Mouse (Mus musculus) CH12.LX (cell line): ENCODE measurements around the gene Gas2l1. TPM values are rescaled to one million over a fixed set of nuclear protein-coding genes. Genes with fewer than 3 reads are reported as not detected.

Source experiments
- DNase-seq: peaks from one replicate; pipeline ENCODE4 v3.0.0-alpha.2; 2013; ENCODE audit errors: extremely low read depth
- H3K27ac ChIP-seq: 2 replicates; pipeline ENCODE4 v1.5.1; 2012; ENCODE audit warnings: low read depth, mild to moderate bottlenecking, control low read depth, moderate library complexity; ENCODE audit not compliant: insufficient read depth
- H3K27me3 ChIP-seq: replicated peaks from 2 replicates; pipeline ENCODE3; 2012; ENCODE audit warnings: inconsistent platforms
- H3K36me3 ChIP-seq, 2 experiments: replicated peaks in 1 of 2; 2 replicates each; pipeline versions ENCODE3 to v1.6.1; 2012; ENCODE audit warnings: inconsistent platforms in 1 of 2, low read length in 1 of 2, mild to moderate bottlenecking in 1 of 2, mixed read lengths in 1 of 2, moderate library complexity in 1 of 2; ENCODE audit not compliant: control insufficient read depth in 1 of 2, insufficient read depth in 1 of 2
- H3K4me1 ChIP-seq, 2 experiments: 2 replicates each; pipeline ENCODE4 v1.6.1; 2012; ENCODE audit warnings: inconsistent platforms in 1 of 2, moderate library complexity in 1 of 2; ENCODE audit not compliant: insufficient read depth in 2 of 2, control insufficient read depth in 1 of 2
- H3K4me2 ChIP-seq: 2 replicates; pipeline ENCODE4 v1.6.1; 2012; ENCODE audit warnings: low read depth, mild to moderate bottlenecking, control low read depth; ENCODE audit not compliant: poor library complexity, insufficient read depth, severe bottlenecking
- H3K4me3 ChIP-seq, 3 experiments: fragments of 150-350 bp in 1 of 3; sonication (generic) in 1 of 3; replicated peaks in 1 of 3; 2 replicates each; pipeline versions ENCODE3 to v1.5.1; 2011 to 2012; ENCODE audit warnings: low read depth in 2 of 3, low read length in 2 of 3, mild to moderate bottlenecking in 2 of 3, moderate library complexity in 2 of 3, control low read depth in 1 of 3, improper control_type of control experiment in 1 of 3, inconsistent platforms in 1 of 3, mixed read lengths in 1 of 3; ENCODE audit not compliant: poor library complexity in 1 of 3
- H3K79me2 ChIP-seq: replicated peaks from 2 replicates; pipeline ENCODE4 v1.6.1; 2012; ENCODE audit warnings: mild to moderate bottlenecking, moderate library complexity; ENCODE audit not compliant: control insufficient read depth, poor library complexity, insufficient read depth, severe bottlenecking; ENCODE audit errors: extremely low read depth
- H3K9ac ChIP-seq: 2 replicates; pipeline ENCODE4 v1.6.1; 2012; ENCODE audit warnings: low read depth, mild to moderate bottlenecking, control low read depth, moderate library complexity; ENCODE audit not compliant: insufficient read depth
- H3K9me3 ChIP-seq: replicated peaks from 2 replicates; pipeline ENCODE3; 2012; ENCODE audit warnings: low read length, inconsistent platforms, mixed read lengths
- BHLHE40 ChIP-seq: IDR thresholded peaks from 2 replicates; pipeline ENCODE4 v1.6.1; 2011; ENCODE audit warnings: mild to moderate bottlenecking, low read depth, low read length, improper control_type of control experiment
- CHD1 ChIP-seq: IDR thresholded peaks from 2 replicates; pipeline ENCODE4 v1.6.1; 2012; ENCODE audit warnings: low read depth, low read length, improper control_type of control experiment, inconsistent platforms
- CHD2 ChIP-seq: IDR thresholded peaks from 2 replicates; pipeline ENCODE4 v1.6.1; 2011; ENCODE audit warnings: low read length, improper control_type of control experiment
- CTCF ChIP-seq, 2 experiments: IDR thresholded peaks in 1 of 2; conservative IDR thresholded peaks in 1 of 2; 2 replicates each; pipeline ENCODE4 v1.5.1; 2011 to 2012; ENCODE audit warnings: low read depth in 2 of 2, low read length in 2 of 2, improper control_type of control experiment in 1 of 2, inconsistent platforms in 1 of 2, mild to moderate bottlenecking in 1 of 2, moderate library complexity in 1 of 2
- E2F4 ChIP-seq: IDR thresholded peaks from 2 replicates; pipeline ENCODE4 v1.6.1; 2011; ENCODE audit warnings: low read depth, low read length, improper control_type of control experiment; ENCODE audit not compliant: insufficient replicate concordance
- ELF1 ChIP-seq: IDR thresholded peaks from 2 replicates; pipeline ENCODE4 v1.6.1; 2014; ENCODE audit warnings: low read depth, mild to moderate bottlenecking, inconsistent platforms, low read length, improper control_type of control experiment
- EP300 ChIP-seq: IDR thresholded peaks from 2 replicates; pipeline ENCODE4 v1.6.1; 2011; ENCODE audit warnings: low read length, improper control_type of control experiment
- ETS1 ChIP-seq: conservative IDR thresholded peaks from 2 replicates; pipeline ENCODE4 v1.6.1; 2012; ENCODE audit warnings: low read depth, mild to moderate bottlenecking, inconsistent platforms, low read length, improper control_type of control experiment, moderate library complexity
- GABPA ChIP-seq: IDR thresholded peaks from 2 replicates; pipeline ENCODE4 v1.6.1; 2012; ENCODE audit warnings: low read depth, low read length, improper control_type of control experiment, inconsistent platforms; ENCODE audit not compliant: insufficient replicate concordance
- HCFC1 ChIP-seq: IDR thresholded peaks from 2 replicates; pipeline ENCODE4 v1.6.1; 2012; ENCODE audit warnings: low read depth, mild to moderate bottlenecking, inconsistent platforms, low read length, improper control_type of control experiment
- IRF4 ChIP-seq: IDR thresholded peaks from 2 replicates; pipeline ENCODE4 v1.6.1; 2014; ENCODE audit warnings: low read depth, mild to moderate bottlenecking, inconsistent platforms, low read length, improper control_type of control experiment
- JUN ChIP-seq: IDR thresholded peaks from 2 replicates; pipeline ENCODE4 v1.6.1; 2011; ENCODE audit warnings: low read depth, mild to moderate bottlenecking, low read length, improper control_type of control experiment, moderate library complexity; ENCODE audit not compliant: insufficient read depth
- JUND ChIP-seq: conservative IDR thresholded peaks from 2 replicates; pipeline ENCODE4 v1.6.1; 2011; ENCODE audit warnings: low read depth, low read length, improper control_type of control experiment
- KAT2A ChIP-seq: IDR thresholded peaks from 2 replicates; pipeline ENCODE4 v1.6.1; 2012; ENCODE audit warnings: low read length, improper control_type of control experiment, inconsistent platforms; ENCODE audit not compliant: insufficient replicate concordance
- MAFK ChIP-seq: IDR thresholded peaks from 2 replicates; pipeline ENCODE4 v1.6.1; 2011; ENCODE audit warnings: low read length, improper control_type of control experiment; ENCODE audit not compliant: insufficient replicate concordance
- MAX ChIP-seq: IDR thresholded peaks from 2 replicates; pipeline ENCODE4 v1.6.1; 2011; ENCODE audit warnings: low read length, improper control_type of control experiment
- MAZ ChIP-seq: IDR thresholded peaks from 2 replicates; pipeline ENCODE4 v1.6.1; 2012; ENCODE audit warnings: low read depth, mild to moderate bottlenecking, inconsistent platforms, low read length, improper control_type of control experiment, moderate library complexity
- MEF2A ChIP-seq: IDR thresholded peaks from 2 replicates; pipeline ENCODE4 v1.6.1; 2014; ENCODE audit warnings: low read depth, mild to moderate bottlenecking, inconsistent platforms, low read length, improper control_type of control experiment, borderline replicate concordance
- MXI1 ChIP-seq: IDR thresholded peaks from 2 replicates; pipeline ENCODE4 v1.6.1; 2011; ENCODE audit warnings: mild to moderate bottlenecking, low read depth, low read length, improper control_type of control experiment
- MYC ChIP-seq: IDR thresholded peaks from 2 replicates; pipeline ENCODE4 v1.6.1; 2011; ENCODE audit warnings: low read depth, mild to moderate bottlenecking, improper control_type of control experiment, low read length
- NELFE ChIP-seq: IDR thresholded peaks from 2 replicates; pipeline ENCODE4 v1.6.1; 2011; ENCODE audit warnings: low read depth, low read length, improper control_type of control experiment
- NRF1 ChIP-seq: IDR thresholded peaks from 2 replicates; pipeline ENCODE4 v1.6.1; 2014; ENCODE audit warnings: low read depth, mild to moderate bottlenecking, inconsistent platforms, low read length, improper control_type of control experiment, moderate library complexity
- PAX5 ChIP-seq: IDR thresholded peaks from 2 replicates; pipeline ENCODE4 v1.6.1; 2012; ENCODE audit warnings: low read length, inconsistent platforms, mixed read lengths
- POLR2A ChIP-seq: IDR thresholded peaks from 2 replicates; pipeline ENCODE4 v1.6.1; 2011; ENCODE audit warnings: low read depth, mild to moderate bottlenecking, improper control_type of control experiment, low read length
- POLR2AphosphoS2 ChIP-seq: IDR thresholded peaks from 2 replicates; pipeline ENCODE4 v1.6.1; 2011; ENCODE audit warnings: low read depth, low read length, improper control_type of control experiment
- RAD21 ChIP-seq: IDR thresholded peaks from 2 replicates; pipeline ENCODE4 v1.6.1; 2011; ENCODE audit warnings: low read depth, mild to moderate bottlenecking, low read length, improper control_type of control experiment, moderate library complexity
- RCOR1 ChIP-seq: conservative IDR thresholded peaks from 2 replicates; pipeline ENCODE4 v1.6.1; 2012; ENCODE audit warnings: low read depth, mild to moderate bottlenecking, inconsistent platforms, low read length, improper control_type of control experiment
- SIN3A ChIP-seq: IDR thresholded peaks from 2 replicates; pipeline ENCODE4 v1.6.1; 2012; ENCODE audit warnings: low read length, improper control_type of control experiment, inconsistent platforms
- SMC3 ChIP-seq: IDR thresholded peaks from 2 replicates; pipeline ENCODE4 v1.6.1; 2011; ENCODE audit warnings: low read depth, low read length, improper control_type of control experiment
- TBP ChIP-seq: conservative IDR thresholded peaks from 2 replicates; pipeline ENCODE4 v1.6.1; 2011; ENCODE audit warnings: low read depth, low read length, improper control_type of control experiment
- TCF12 ChIP-seq: IDR thresholded peaks from 2 replicates; pipeline ENCODE4 v1.6.1; 2014; ENCODE audit warnings: low read depth, mild to moderate bottlenecking, inconsistent platforms, low read length, improper control_type of control experiment
- UBTF ChIP-seq: IDR thresholded peaks from 2 replicates; pipeline ENCODE4 v1.6.1; 2012; ENCODE audit warnings: low read depth, mild to moderate bottlenecking, inconsistent platforms, low read length, improper control_type of control experiment, moderate library complexity
- USF1 ChIP-seq: IDR thresholded peaks from 2 replicates; pipeline ENCODE4 v1.6.1; 2014; ENCODE audit warnings: low read depth, mild to moderate bottlenecking, inconsistent platforms, low read length, improper control_type of control experiment
- USF2 ChIP-seq: conservative IDR thresholded peaks from 2 replicates; pipeline ENCODE4 v1.6.1; 2011; ENCODE audit warnings: low read depth, low read length, improper control_type of control experiment
- ZC3H11A ChIP-seq: IDR thresholded peaks from 2 replicates; pipeline ENCODE4 v1.6.1; 2012; ENCODE audit warnings: low read depth, mild to moderate bottlenecking, inconsistent platforms, low read length, improper control_type of control experiment
- ZKSCAN1 ChIP-seq: IDR thresholded peaks from 2 replicates; pipeline ENCODE4 v1.6.1; 2012; ENCODE audit warnings: low read depth, inconsistent platforms, low read length, improper control_type of control experiment, borderline replicate concordance
- ZMIZ1 ChIP-seq: IDR thresholded peaks from 2 replicates; pipeline ENCODE4 v1.6.1; 2012; ENCODE audit warnings: low read depth, mild to moderate bottlenecking, inconsistent platforms, low read length, improper control_type of control experiment
- ZNF384 ChIP-seq: IDR thresholded peaks from 2 replicates; pipeline ENCODE4 v1.6.1; 2012; ENCODE audit warnings: low read depth, low read length, improper control_type of control experiment, inconsistent platforms
- dilution Hi-C: fragments of 300-500 bp; cut with MboI; formaldehyde crosslinking; loops from 2 replicates; pipeline ENCODE4 v1.14.3; 2020; ENCODE audit warnings: low sequenced_read_pairs; ENCODE audit not compliant: extremely low pct_unique_long_range_greater_than_20kb, extremely low pct_ligation_motif_present
- in situ Hi-C: fragments of 300-500 bp; cut with MboI; formaldehyde crosslinking; loops from 3 replicates; pipeline ENCODE4 v1.14.3; 2019; ENCODE audit warnings: low sequenced_read_pairs, low pct_ligation_motif_present, low pct_unique_long_range_greater_than_20kb, mixed read lengths
- polyA plus RNA-seq: library from polyadenylated mRNA; unstranded; fragments of >175 nt; gene quantifications from 2 replicates; pipeline ENCODE4 v1.2.1, GENCODE M21; 2012; ENCODE audit warnings: low read depth; ENCODE audit not compliant: insufficient read length
- total RNA-seq, 2 experiments: library from RNA; depleted of rRNA; stranded (reverse); fragments of 300-350 nt in 1 of 2; fragments of >200 nt in 1 of 2; gene quantifications; 2 replicates each; pipeline ENCODE4 v1.2.3; 2012 to 2014

The Gas2l1 gene
- total RNA-seq (2012; rRNA removed) (8.8 and 10.0 TPM in 2 replicates), total RNA-seq (2014; rRNA removed) (2.6 and 3.3 TPM in 2 replicates), polyA plus RNA-seq (10.2 and 12.5 TPM in 2 replicates)

DNA sequence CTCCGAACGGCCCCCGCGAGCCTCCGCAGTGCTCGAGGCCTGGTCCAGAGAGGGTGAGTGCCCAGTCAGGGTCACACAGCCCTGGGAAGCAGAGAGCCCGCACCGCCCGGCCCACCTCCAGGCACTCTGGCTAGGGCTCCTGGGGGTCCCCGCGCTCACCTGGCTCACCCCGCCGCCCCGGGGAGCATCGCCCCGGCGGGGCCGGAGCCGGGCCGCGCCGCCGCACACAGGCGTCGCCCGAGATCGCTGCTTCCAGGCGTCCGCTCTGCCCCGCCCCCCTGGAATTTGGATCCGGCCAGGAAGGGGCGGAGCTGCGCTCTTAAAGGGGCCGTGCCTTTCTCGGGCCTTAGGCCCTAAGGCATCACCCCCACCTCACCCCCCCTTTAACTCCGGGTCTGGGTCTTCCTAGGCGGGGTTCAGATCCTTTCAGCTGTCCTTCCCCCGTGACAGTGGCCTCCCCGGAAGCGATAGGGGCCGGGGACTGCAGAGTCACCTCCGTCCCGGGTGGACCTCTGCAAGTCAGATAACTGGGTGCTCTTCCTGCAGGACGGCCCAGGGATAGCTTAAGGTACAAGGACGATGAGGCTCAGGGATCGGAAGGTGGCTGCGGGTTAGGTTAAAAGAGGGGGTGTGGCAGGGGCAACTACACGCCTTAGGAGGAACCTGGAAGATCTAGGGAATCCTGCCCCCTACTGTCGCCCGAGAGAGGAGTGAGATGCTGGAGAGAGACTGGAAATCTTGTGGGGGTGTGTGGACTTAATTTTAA lies at the start of gene Gas2l1:
Gene Gas2l1 (minus strand): TSS at position 272 of the 766 bp plus-strand sequence.
- Histone ChIP-seq H3K4me3 (peak within 1 kb of the TSS; percentile 53 to 68 (median 53)), H3K9ac (peak within 1 kb of the TSS; percentile 50), H3K9me3 (no peaks in the 10 kb centered on the region), H3K27me3 (peaks cover 15% of the 10 kb centered on the region), H3K4me1 (peaks cover 23 to 38% of the 10 kb centered on the region in 2 experiments), H3K27ac (no peak within 1 kb of the TSS), H3K36me3 (peaks cover 13 to 28% of the 10 kb centered on the region in 2 experiments), H3K79me2 (no peaks in the 10 kb centered on the region), H3K4me2 (peak within 1 kb of the TSS; percentile 58)
- TF ChIP-seq E2F4 (no peak), CTCF (conservative IDR thresholded peaks at IDR 0.05 in 1 of 2, IDR thresholded peaks at IDR 0.05 in 1 of 2; ENCODE audit: low read depth in 2 of 2, low read length in 2 of 2) (peak; percentile 29 to 93; a peak in 3 of 4 replicates), ZMIZ1 (no peak), BHLHE40 (no peak), NELFE (no peak; the same call in 1 of the 2 replicates), ETS1 (no peak), CHD2 (no peak), ELF1 (peak; percentile 10), HCFC1 (no peak; the same call in 1 of the 2 replicates), ZC3H11A (peak; percentile 65), SIN3A (peak; percentile 79), ZKSCAN1 (no peak), NRF1 (no peak), JUN (no peak), MAX (no peak), POLR2AphosphoS2 (no peak), PAX5 (no peak), IRF4 (0 out of 2 replicates have a peak, but pooled peaks have one; percentile 4), USF2 (no peak), RCOR1 (no peak), EP300 (no peak), TBP (no peak), TCF12 (no peak), GABPA (no peak), POLR2A (peak; percentile 41; the same call in 1 of the 2 replicates), CHD1 (no peak), KAT2A (no peak), MAZ (peak; percentile 36; the same call in 1 of the 2 replicates), SMC3 (peak; percentile 91), MXI1 (peak; percentile 93), MYC (0 out of 2 replicates have a peak, but pooled peaks have one; percentile 31), ZNF384 (no peak), JUND (no peak), RAD21 (peak; percentile 87), MEF2A (no peak), MAFK (no peak), USF1 (no peak), UBTF (no peak)
- in situ Hi-C loops, result loop anchor here (5.0 kb wide), 1 partner anchor 48 kb away; no protein-coding TSS in a partner anchor
- dilution Hi-C loops, result no loop called here
- peak; percentile 85 for DNase-seq
